In the genomic region with DNA sequence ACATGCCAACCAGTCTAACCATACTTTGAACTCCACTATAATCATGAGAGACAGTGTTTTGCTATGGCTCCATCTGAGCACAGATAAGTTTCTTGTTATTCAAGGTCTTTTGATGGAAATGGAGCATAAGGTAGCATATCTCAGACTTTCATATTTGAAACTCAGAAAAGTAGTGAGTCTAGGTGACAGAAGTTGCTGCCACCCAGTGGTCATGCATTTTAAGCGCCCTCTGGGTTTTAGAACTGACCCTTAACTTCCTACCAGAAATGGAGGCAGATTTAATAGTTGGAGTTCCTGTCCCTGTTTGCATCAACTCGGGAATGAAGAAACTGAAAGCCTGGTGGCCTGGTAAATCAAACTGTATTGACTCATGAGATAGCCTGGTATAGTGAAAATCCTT, we compare ENCODE assay signal across 15 mouse cellular contexts.
DNase-seq lines count a peak whose midpoint lies in the region; ATAC-seq and TF ChIP-seq lines count a peak whose summit lies in the region.
"Had no signal": no experiment of that assay in that cellular context is flagged by ENCODE, and none has a peak within 500 bp of the region (broad histone marks: within the 10 kb centered on the region; RNA-seq: fewer than 3 reads in every experiment).

No protein-coding gene starts in this region.

- no peak overlapping the region for H3K4me3 ChIP-seq in intestine, postnatal 0 days (ENCODE audit: low read depth, low read length)
- H3K4me3 ChIP-seq in intestine, embryonic 15.5 days (replicated peaks): no peak overlapping the region
- no peak overlapping the region for H3K4me3 ChIP-seq in lung, embryonic 14.5 days (ENCODE audit: low read depth, low read length)
- no peak overlapping the region for H3K4me3 ChIP-seq in lung, adult 2 months (replicated peaks; ENCODE audit: extremely low read depth, low read depth, low read length)
- H3K4me3 ChIP-seq in cortical plate, adult 2 months (ENCODE audit: insufficient read depth, low read length): no peak overlapping the region
- H3K4me3 ChIP-seq: forebrain, embryonic 13.5 days; neural tube, embryonic 12.5 days had no signal

- peak; percentile 41; the same call in 1 of the 2 replicates for TF ChIP-seq CTCF in intestine, postnatal 0 days (IDR thresholded peaks at IDR 0.05; ENCODE audit: low read depth)
- peak; percentile 57 for TF ChIP-seq CTCF in lung, embryonic 14.5 days (IDR thresholded peaks at IDR 0.05; ENCODE audit: low read depth)
- no peak for TF ChIP-seq CTCF in lung, adult 2 months (IDR thresholded peaks at IDR 0.05; ENCODE audit: insufficient read depth, low read length)
- 0 out of 2 replicates have a peak, but pooled peaks have one; percentile 8 for TF ChIP-seq CTCF in cortical plate, adult 2 months (IDR thresholded peaks at IDR 0.05; ENCODE audit: extremely low read depth, insufficient read depth, low read length)

- no peaks in the 10 kb centered on the region for H3K4me1 ChIP-seq in intestine, postnatal 0 days (replicated peaks; ENCODE audit: control insufficient read depth, insufficient read depth, low read length)
- no peaks in the 10 kb centered on the region for H3K4me1 ChIP-seq in intestine, embryonic 15.5 days (replicated peaks)
- no peaks in the 10 kb centered on the region for H3K4me1 ChIP-seq in lung, embryonic 14.5 days (ENCODE audit: insufficient read depth)
- no peaks in the 10 kb centered on the region for H3K4me1 ChIP-seq in lung, adult 2 months (ENCODE audit: control insufficient read depth, insufficient read depth, low read length)
- H3K4me1 ChIP-seq in cortical plate, adult 2 months (ENCODE audit: control insufficient read depth, insufficient read depth, low read length): no peaks in the 10 kb centered on the region
- H3K4me1 ChIP-seq: forebrain, embryonic 13.5 days; neural tube, embryonic 12.5 days had no signal

- 35% methylated on average over 2 of the region's 2 CpGs for WGBS in intestine, postnatal 0 days
- WGBS in intestine, embryonic 15.5 days: 44% methylated on average over 2 of the region's 2 CpGs
- WGBS in lung, embryonic 14.5 days: 24% methylated on average over 2 of the region's 2 CpGs
- WGBS in lung, adult 2 months: 32% methylated on average over 2 of the region's 2 CpGs

- DNase-seq in lung, embryonic 14.5 days: peak; percentile 62
- DNase-seq in lung, adult 2 months: no peak
- DNase-seq in retina, postnatal 1 day: peak; percentile 6
- DNase-seq in MN1 (ENCODE audit: low spot score): no peak
- DNase-seq: adrenal gland, postnatal 36 days; heart, postnatal 10 days; spleen, adult 18-20 months; thymus, postnatal 14 days had no signal

- H3K9me3 ChIP-seq in intestine, postnatal 0 days (ENCODE audit: control insufficient read depth): no peaks in the 10 kb centered on the region
- no peaks in the 10 kb centered on the region for H3K9me3 ChIP-seq in intestine, embryonic 15.5 days
- no peaks in the 10 kb centered on the region for H3K9me3 ChIP-seq in lung, embryonic 14.5 days (ENCODE audit: low read depth, low read length)
- H3K9me3 ChIP-seq: forebrain, embryonic 13.5 days; neural tube, embryonic 12.5 days had no signal

- TF ChIP-seq POLR2A in lung, adult 2 months (IDR thresholded peaks at IDR 0.05; ENCODE audit: borderline replicate concordance, extremely low read depth, low read depth, low read length): no peak
- TF ChIP-seq POLR2A in cortical plate, adult 2 months (IDR thresholded peaks at IDR 0.05; ENCODE audit: extremely low read depth, insufficient read depth, low read length): no peak

- no peak for ATAC-seq in intestine, postnatal 0 days
- no peak for ATAC-seq in intestine, embryonic 15.5 days
- ATAC-seq in lung, embryonic 14.5 days (ENCODE audit: insufficient read depth): no peak
- ATAC-seq: activated CD4-positive, CD25-positive, alpha-beta regulatory T cell, adult 4 months; forebrain, embryonic 13.5 days had no signal

- no peak overlapping the region for H3K9ac ChIP-seq in intestine, postnatal 0 days (ENCODE audit: low read depth, low read length)
- H3K9ac ChIP-seq in intestine, embryonic 15.5 days: no peak overlapping the region
- no peak overlapping the region for H3K9ac ChIP-seq in lung, embryonic 14.5 days
- H3K9ac ChIP-seq: forebrain, embryonic 13.5 days; liver, embryonic 14.5 days; neural tube, embryonic 12.5 days had no signal

- no peak overlapping the region for H3K4me2 ChIP-seq in intestine, postnatal 0 days (replicated peaks; ENCODE audit: low read depth)
- no peak overlapping the region for H3K4me2 ChIP-seq in intestine, embryonic 15.5 days (replicated peaks)
- no peak overlapping the region for H3K4me2 ChIP-seq in lung, embryonic 14.5 days
- H3K4me2 ChIP-seq: forebrain, embryonic 13.5 days; neural tube, embryonic 12.5 days had no signal

- no peak overlapping the region for H3K27ac ChIP-seq in intestine, postnatal 0 days (ENCODE audit: low read depth, low read length)
- no peak overlapping the region for H3K27ac ChIP-seq in intestine, embryonic 15.5 days
- no peak overlapping the region for H3K27ac ChIP-seq in lung, embryonic 14.5 days (ENCODE audit: low read depth)
- no peak overlapping the region for H3K27ac ChIP-seq in cortical plate, adult 2 months (ENCODE audit: insufficient read depth, low read length)
- H3K27ac ChIP-seq: forebrain, embryonic 13.5 days; liver, embryonic 14.5 days; neural tube, embryonic 12.5 days had no signal

- H3K27me3 ChIP-seq in intestine, postnatal 0 days (replicated peaks; ENCODE audit: control insufficient read depth, insufficient read depth, low read length): no peaks in the 10 kb centered on the region
- no peaks in the 10 kb centered on the region for H3K27me3 ChIP-seq in intestine, embryonic 15.5 days (replicated peaks)
- no peaks in the 10 kb centered on the region for H3K27me3 ChIP-seq in lung, embryonic 14.5 days (ENCODE audit: insufficient read depth, low read length)
- H3K27me3 ChIP-seq: forebrain, embryonic 13.5 days; neural tube, embryonic 12.5 days had no signal

- no peaks in the 10 kb centered on the region for H3K36me3 ChIP-seq in intestine, postnatal 0 days (ENCODE audit: control insufficient read depth, insufficient read depth)
- no peaks in the 10 kb centered on the region for H3K36me3 ChIP-seq in intestine, embryonic 15.5 days
- H3K36me3 ChIP-seq in lung, embryonic 14.5 days (ENCODE audit: insufficient read depth): no peaks in the 10 kb centered on the region
- H3K36me3 ChIP-seq: neural tube, embryonic 12.5 days had no signal

Comparison
In these comparisons a context has a peak if more than half of its experiments do, and no peak if none do; other contexts are left out.
1. DNase-seq: peak in lung, embryonic 14.5 days (single experiment) and retina, postnatal 1 day (single experiment); none in lung, adult 2 months (single experiment) and MN1 (single experiment).